Mouse (Mus musculus): ENCODE data around the gene Synpr.
A peak's percentile ranks its signal among the peaks of the same experiment; 100 is the strongest.

Synpr gene

DNA sequence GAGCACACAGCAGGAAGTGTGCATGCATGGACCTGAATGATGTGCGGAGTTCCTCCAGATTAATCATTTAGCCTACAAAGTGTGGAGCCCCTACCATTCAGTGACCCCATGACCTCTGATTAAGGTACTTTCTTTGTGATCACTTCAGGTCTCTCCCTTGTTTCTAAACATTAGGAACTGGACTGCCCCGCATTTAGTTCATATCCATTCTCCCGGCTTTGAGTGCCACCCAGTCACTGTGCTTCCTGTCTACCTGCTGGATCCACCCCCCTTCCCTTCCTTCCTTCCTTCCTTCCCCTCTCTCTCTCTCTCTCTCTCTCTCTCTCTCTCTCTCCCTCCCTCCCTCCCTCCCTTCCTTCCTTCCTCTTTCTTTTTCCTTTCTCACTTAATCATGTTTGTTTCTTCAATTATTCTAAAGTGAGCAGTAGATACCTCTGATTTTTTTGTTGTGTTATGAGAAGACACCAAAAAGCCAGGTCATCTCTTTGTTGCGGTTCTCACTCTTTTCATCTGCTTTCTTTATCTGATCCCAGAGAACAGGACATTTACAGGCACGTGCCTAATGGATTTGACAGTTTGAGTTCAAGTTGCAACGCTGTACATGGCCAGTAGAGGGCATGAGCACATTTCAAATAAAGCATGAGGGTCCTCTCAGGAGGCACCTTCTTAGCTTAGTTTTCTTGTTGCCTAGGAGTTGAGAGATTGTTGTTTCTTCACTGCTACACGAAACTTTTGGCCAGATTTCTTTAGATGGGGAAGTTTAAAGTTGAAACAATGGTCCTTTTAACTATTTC, 71.2 kb downstream of the Synpr start:
- peak; percentile 78 for DNase-seq (ENCODE audit: low read depth)

DNA sequence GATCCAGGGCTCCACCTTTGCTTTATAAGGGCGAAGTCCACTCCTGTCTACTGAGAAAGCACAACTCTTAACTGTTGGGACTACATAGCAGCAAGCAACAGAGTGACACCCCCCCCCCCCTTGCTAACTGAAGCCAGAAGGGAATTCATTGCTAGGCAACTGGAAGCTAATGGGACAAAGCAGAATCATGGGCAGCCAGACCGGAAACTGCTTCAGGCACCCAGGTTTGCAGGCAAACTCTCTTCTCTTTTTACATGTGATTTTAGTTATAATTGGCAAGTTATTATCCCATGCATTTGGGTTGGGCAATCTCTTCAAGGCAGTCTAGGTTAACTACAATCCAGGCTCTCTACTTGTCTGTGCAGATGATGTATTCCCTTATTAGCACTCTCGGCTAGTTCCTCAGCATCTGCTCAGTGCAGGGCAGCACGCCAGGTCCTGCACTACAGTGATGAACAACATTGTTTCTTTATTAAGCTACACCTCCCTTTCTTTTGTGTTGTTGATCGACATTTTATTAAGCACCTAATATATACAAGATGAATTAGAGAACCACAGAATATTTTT, 72.6 kb downstream of the Synpr start:
- no peak for DNase-seq (ENCODE audit: low read depth)

DNA sequence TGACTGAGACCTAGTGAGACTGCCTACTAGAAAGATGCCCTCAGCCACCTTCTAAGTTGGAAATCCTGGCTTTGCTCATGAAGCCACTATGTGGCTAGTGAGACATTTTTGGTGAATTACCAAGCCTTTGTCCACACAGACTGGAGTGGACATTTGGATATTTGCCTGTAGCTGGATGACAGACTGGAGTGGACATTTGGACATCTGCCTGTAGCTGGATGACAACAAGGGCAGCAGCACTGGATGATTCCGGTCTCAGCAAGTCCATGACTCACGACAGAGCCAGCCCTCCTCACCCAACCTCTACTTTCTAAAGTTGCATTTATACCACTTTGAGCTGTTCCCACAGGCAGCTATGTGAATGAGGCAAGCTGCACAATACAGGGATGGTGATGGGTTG, 73.5 kb downstream of the Synpr start:
- no peak for DNase-seq (ENCODE audit: low read depth)

DNA sequence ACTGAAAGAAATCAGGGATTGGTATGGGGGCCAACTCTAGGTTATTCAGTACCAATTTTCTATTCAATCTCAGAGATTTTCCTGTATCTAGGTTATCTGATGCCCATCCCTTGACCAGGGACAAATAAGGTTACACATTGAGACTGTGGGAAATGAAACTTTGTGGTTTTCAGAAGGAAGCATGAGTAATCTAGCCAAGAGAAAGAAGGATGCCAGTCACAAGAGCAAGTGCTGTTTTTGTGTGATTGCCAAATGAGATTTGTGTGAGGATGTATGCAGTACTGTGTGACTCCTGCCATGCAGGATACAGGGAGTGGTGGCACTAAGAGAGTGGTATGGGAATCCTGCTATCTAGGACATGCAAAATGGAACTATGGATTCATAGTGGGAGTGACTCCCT, 76.6 kb downstream of the Synpr start:
- DNase-seq (ENCODE audit: low read depth), result no peak

DNA sequence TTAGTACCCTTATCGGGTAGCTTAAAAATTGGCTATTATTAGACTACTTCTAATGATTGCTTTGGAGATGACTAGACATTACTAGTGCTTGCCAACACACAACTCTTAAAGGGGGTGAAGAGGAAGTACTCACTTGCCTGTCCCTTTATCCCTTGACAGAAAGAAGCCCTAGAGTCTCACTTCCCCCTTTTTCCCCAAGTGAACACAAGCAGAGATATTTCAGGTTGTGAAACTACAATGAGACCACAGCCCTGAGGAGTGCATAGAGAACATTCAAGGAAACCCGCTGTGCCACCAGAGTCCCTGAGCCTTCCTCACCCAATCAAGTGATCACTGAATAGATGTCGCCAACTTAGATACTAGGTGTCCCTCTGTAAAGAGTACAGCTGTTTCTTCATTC, 77.1 kb downstream of the Synpr start:
- no peak for DNase-seq (ENCODE audit: low read depth)

DNA sequence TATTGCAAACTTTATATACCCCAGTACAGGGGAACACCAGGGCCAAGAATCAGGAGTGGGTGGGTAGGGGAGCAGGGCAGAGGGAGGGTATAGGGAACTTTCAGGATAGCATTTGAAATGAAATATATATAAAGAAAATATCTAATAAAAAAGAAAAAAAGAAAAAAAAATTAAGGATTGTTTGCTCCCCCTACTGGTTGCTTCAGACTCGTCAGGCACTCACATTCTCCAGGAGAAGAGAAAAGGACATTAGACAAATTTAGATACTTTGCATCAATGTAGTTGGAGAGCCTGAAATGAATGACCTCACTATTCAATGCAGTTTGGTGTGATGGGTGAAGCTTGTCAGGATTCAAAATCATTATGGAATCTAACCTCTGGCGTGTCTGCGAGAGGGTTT, 83.7 kb downstream of the Synpr start:
- no peak for DNase-seq (ENCODE audit: low read depth)

DNA sequence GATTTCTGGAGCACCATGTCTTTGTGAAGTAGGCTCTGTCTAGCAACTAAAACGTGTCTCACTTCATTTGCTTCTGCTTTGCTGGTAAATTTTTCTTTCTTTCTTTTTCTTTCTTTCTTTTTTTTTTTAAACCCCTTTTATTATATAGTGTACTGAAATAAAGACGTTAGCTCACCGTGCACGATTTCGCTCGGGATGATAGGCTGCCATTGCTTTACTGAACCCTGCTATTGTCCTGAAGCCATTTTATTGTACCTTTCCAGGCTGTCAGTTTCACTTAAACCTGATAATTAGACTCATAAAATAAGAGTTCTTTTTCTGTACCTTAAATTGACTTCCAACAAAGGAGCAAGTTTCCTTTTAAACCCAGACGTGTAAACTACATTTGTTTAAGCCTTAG, 104.5 kb downstream of the Synpr start:
- DNase-seq (ENCODE audit: low read depth), result no peak

DNA sequence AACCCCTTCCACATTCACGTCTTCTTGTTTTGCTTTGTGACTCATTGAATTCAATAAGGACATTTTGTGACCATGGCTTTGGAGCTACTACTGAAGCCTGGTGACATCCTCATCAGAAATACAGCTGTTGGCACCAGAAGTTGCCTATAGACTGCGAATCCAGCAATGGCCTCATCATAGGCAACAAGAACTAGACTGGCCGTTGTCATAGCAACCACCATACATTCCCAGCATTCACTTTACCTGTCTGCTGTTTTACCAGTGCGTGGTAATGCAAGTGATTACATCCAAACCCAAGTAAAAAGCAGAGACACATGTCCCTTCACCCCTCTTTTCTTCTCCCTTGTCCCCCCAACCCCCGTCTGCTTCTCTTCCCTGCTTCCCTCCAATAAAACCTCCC, 105.4 kb downstream of the Synpr start:
- no peak for DNase-seq (ENCODE audit: low read depth)

DNA sequence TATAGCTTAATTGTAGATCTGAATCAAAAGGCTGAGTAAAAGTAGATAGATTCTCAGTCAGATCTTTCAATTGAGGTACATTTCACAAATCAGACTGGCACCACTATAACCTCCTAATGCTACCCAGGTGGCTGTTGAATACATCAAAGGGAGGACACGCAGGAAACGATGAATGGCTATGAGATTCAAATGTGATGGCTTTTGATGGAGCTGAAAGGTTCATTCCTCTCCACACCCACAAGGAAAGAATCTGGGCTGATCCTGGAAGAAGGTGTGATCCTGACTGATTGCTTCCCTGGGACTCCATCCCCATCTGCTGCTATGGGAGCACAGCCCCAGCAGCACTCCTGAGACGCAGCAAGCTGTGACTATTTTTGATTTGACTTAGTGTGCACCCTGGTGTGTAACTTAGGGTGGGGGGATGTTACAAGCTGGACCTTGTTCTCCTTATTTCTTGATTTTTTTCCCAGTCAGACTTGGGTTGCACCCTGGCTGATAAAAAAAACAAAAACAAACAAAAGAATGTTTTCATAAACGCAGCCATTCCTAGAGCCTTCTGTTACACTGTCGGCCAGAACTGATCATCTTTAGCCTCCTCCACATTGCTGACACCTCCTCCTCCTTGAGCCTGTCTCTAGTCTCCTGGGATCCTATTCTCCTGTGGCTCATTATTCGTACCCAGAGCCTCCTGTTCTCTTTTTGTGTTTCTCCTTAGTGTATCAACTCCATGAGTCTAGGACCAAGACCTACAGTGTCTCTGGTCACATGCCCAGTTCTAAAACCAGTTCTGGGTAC, 114.8 kb downstream of the Synpr start:
- no peak for DNase-seq (ENCODE audit: low read depth)

DNA sequence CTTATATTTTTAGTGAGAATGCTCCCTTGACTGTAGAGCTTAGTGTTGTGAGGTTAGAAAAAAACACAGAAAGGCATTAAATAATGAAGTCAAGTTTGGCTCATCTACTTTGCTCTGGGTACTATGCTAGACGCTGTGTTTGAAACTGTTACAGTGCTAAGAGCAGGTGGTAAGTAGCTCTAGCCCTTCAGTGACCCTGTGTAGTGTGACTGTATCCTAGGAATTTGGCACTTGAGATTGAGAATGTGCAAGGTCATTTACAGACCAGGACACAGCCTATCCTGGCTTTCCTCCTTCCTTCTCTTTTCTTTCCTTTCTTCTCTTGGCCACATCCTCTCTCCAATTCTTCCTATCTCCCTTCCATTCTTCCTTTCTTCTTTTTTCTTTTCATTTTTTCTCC, 127.1 kb downstream of the Synpr start:
- no peak for DNase-seq (ENCODE audit: low read depth)

DNA sequence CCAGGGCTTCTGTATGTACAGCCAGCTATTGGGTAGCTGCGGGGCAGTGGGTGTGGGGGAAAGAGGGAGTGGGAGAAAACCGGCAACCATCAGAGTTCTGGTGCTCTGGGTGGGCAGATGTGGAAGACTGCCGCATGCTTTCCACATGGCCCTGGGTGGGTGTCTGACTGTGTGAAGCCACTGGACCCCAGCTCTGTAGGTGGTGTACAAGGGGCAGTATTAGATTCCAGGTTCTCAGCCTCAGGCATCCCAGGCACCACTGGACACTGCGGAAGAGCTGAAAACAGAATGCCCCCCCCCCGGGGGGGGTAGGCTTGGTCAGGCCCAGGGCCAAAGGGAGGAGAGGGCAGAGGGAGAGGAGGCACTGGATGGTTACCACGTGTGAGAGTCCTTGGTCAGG, 156.1 kb downstream of the Synpr start:
- no peak for DNase-seq (ENCODE audit: low read depth)

DNA sequence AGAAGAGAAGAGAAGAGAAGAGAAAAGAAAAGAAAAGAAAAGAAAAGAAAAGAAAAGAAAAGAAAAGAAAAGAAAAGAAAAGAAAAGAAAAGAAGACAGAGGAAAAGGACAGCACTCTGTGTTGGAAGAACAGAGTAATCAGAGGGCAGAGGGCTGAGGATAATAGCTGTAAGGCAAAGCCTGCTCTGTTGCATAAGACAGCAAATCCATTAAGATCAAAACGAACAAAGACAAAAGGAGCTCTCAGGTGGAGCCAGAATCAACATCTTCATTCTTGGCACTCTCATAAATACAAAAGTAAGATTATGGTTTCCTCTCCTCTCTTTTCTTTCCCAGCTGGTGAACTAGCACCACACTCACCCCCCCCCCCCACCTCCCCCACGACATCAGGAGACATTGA, 160.3 kb downstream of the Synpr start:
- no peak for DNase-seq (ENCODE audit: low read depth)

DNA sequence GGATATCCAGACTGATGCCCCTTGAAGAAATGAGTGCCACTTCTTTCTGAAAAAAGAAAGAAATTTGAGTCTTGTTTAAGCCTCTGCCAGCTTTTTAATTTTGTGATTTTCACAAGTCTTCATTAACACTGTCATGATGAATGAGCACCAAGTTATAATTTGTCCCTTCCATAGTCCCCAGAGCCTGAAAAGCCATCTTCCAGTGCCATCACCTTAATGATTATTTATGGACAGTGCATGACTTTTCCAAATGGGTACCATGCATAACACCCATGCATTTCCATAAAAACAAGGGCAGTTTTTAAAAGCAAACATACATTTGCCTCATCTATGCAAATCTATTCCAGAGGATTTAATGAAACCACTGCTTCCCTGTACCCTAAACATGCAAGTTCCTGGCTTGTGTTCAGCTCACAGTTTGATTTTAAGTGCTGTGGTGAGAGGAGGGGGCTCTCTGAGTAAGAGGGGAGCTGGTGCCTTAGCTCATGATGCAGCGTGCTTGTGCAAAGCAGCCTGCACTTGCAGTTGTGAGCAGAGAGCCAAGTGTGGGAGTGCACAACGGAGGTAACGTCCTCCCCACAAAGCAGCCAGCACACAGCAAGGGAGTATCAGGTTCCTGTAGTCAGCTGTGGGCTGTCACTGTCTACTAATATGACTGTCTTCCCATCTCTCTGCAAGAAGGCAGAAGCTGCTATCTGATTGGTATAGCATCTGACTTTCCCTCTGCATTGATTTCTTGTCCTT, 169.1 kb downstream of the Synpr start:
- DNase-seq (ENCODE audit: low read depth), result no peak

DNA sequence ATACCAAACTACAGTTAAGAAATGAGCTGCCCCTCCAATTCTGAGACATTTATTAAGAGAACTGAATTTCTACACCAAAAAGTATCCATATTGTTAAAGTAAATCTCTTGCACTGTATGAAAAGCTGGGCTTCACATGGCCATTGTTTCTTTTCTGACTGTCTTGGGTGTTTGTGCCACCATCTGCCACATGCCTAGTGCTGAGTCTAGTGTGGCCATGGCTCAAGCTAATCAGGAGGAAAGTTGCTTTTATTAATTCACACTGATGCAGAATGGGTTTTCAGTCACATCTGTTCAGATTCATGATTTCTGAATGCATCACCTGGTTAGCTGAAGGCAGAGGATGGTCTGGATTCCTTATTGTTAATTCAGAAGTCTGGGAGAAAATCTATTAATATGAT, 170.4 kb downstream of the Synpr start:
- no peak for DNase-seq (ENCODE audit: low read depth)

DNA sequence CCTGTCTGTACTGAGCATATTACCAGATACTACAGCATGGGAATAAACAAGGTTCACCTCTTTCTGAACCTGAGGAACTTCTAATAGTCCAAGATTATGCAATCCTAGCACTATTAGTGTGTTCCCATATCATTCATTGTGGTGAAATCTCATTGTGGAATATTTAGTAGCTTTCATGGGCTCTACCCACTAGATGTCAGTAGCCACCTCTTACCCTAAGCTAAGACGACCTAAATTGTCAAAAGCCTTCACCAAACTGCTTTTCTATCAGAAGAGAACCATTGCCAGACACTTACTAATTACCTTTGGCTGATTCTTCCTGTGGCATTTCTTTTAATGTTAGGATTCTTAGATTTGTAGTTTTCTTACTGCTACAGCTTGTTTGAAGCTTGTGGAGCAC, 174.8 kb downstream of the Synpr start:
- peak; percentile 21 for DNase-seq (ENCODE audit: low read depth)

DNA sequence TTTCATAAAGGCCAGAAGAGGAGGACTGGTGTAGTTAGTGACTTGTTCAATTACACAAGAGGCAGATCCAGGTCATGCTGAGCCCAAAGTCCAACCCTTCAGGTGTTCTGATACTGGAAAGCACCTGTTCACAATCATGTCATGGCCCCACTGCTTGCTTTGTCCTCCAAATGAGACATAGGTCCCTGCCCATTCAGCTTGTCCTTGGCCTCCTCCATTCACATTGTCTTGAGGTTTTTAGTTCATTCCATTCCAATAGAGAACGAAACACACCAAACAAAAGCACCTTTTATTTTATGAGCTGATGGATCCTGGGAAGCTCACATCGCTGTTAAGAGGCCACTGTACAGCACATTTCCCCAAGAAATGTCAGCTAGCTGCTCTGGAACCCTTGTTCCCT, 184.6 kb downstream of the Synpr start:
- no peak for DNase-seq (ENCODE audit: low read depth)

DNA sequence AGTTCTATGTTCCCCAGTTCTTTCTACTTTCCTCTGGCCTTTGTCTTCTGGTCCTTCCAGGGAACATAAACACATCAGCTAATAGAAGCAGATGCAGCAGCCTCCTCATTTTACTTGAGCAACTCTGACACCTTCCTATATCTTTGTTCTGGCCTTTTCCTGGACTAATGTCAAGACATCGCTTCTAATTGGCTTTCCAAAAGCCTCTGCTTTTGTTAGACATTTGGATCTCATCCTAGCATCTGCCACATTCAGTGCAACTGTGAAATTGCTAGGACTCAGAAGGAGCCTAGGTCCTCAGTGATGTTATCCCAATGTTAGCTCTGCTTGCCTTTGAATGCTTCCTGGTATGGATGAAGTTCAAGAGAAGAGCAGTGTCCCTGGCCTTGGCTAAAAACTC, 193.2 kb downstream of the Synpr start:
- DNase-seq (ENCODE audit: low read depth), result no peak

DNA sequence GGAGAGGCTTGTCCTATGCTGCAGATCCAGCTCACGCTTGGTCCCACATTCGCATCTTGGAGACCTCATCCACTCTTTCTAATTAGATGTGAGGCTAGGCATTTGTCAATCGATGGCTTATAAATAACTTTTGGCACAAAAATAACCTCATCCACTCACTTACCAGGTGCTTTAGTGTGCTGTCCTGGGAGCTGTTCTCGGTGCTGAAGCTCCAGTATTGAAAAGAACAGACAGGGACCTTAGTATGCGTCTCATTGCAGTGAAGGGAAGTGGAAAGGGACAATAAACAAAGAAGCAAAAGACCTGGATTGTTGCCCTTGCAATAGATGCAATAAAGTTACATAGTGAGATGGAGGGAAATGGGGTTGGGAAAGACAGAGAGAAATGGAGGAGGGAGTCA, 220.8 kb downstream of the Synpr start:
- peak; percentile 15 for DNase-seq (ENCODE audit: low read depth)

DNA sequence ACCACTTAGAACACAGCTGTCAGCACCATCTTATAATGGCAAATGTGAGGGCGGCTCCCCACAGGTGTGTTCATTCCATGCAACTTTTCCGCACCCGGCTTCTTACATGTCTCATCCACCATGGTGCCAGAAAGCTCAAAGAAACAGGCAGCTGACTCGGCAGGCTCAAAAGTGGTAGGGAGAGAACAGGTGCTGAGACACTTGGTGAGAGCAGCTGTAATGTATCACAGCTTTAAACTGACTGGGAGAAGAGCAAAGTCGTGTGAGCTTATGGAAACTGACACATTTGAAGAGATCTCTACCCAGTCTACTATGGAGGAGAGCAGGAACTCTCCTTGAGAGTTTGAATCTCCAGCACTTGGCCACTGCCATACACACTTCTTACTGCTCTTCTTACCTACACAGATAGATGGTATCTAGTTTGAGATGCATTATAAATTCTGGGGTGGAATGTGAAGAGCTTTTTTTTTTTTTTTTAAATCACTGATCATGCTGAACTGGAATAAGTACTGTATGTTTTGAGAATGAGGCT, 234.1 kb downstream of the Synpr start:
- no peak for DNase-seq (ENCODE audit: low read depth)

DNA sequence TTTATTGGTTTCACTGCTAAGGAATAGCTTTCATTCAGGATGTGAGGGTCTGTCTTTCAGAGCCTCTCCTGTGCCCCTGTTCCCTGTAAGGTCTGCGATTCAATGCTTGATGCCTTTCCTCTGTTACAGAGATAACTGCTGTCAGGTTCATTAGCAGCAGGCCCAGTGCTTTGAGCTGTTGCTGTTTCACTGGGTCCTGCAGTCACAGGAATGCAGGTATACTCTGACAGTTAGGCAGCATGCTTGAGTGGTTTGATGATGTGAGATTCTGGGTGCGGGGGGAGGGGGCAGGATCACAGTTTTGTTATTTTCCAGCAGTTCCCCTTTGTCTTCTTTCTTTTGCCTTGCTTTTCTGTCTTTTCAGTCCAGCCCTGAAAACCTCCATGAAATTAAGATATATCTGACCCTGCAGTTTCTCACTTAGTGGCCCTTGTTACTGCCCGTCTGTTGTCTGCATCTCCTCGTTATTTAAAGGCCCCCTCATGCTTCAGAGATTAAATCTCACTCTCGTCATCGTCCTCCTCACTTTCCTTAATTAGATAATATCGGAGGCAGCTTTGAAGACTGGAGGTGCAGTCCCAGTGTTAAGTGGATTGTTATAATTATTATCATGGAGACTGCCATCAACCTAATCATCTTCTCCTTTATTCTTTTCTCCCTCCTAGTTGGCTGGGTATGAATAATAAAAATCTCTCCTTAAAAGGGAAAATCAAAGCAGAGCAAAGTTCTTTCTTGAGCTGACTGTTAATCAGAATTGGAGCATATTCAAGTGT, 234.8 kb downstream of the Synpr start:
- DNase-seq (ENCODE audit: low read depth), result no peak

DNA sequence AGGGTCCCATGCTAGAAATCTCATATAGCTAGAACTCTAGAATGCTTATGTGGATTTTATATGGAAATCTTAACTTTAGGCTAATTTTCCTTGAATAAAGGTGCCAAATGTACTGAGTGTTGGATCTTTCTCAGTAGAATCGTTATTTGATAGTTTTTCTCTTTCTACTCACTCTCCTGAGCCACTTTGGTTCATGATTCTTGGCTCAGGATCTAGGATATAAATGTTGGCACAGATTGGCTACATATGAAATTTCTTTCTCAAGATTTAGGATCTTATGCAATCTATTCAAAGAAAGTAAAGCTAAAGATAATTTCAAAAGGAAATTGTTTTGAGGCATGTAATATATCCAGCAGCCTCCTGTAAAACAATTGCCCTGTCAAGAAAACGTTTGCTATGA, 263.2 kb downstream of the Synpr start:
- DNase-seq (ENCODE audit: low read depth), result no peak

DNA sequence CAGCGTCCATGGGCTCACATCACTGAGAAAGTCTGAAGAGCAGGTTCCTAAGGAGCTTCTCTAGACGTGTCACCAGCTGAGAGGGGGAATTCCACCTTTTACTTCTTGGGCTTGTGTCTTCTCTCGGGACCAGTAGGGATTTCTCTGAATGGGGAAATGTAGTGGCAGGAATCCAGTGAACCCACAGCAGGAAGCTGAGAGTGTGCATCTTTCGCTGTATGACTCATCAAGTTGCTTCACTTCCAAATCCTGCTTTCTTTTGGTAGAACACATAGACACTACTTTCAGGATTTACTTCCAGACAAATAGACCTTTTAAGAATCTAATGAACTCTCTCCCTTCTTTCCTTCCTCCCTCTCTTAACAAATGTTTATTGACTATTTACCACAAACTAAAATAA, 266.6 kb downstream of the Synpr start:
- peak; percentile 69 for DNase-seq (ENCODE audit: low read depth)
